Mouse (Mus musculus): ENCODE data around the gene Sorcs3. TPM values are rescaled to one million over a fixed set of nuclear protein-coding genes. Genes with fewer than 3 reads are reported as not detected.

The Sorcs3 gene
- polyA plus RNA-seq, 1 experiment from 2014 or later = 12.7 TPM

DNA sequence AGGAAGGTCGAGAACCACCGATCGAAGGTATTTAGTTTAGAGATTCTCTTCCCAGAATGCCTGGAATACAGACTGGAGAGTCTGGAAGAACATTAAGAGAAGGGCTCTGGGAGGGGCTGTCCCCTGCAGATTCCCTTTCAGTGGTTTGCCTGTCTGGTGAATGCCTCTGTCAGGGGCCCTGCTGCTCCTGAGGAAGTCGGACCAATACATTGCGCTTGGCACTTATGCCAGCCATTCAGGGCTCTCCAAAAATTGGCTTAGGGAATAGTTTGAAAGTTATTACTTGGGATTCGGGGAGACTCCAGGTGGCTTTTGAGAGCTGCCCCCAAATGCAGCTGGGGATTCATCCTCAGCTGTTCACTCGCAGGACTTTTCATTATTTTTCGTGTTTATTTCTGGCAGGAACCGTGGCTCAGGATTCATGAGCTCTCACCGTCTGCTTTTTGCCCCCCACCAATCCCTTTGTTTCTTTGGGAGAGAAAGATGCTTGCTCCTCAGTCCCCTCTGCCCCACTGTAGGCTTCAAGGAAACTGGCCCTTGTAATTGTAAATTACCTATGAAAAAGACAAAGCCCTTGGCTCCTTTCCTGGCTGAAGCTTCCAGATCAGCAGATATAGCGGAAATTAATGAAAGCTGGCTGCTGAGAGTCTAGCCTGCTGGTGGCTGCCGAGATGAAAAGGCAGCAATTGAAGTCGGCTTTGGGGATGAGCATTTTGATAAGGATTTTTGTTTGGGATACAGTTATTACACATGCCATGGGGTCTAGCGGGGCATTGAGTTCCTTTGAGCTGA, 94.8 kb downstream of the Sorcs3 start:
- Histone ChIP-seq H3K4me2 (peak overlapping the region; percentile 18), H3K9ac (no peak overlapping the region)
- 20% methylated on average over 14 of the region's 14 CpGs for WGBS

DNA sequence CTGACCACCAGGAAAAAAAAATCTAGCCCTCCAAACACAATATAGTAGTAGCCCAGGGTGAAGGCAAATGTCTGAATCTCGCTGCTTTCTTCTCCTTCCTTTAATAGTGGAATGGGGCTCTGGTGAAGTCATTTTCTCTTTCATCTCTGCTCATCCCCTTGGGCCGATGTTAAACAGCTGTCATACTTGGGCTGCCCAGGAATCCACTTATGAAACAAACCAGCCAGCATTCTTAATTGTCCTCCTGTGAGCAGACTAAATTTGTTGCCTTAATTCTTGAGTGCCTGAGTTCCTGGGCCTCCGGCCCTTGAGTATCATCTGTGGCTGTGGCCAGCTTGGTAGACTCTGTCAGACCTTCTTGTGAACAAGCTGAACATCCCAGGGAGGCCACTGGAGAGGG, 95.5 kb downstream of the Sorcs3 start:
- Histone ChIP-seq H3K4me1 (replicated peaks) (peaks cover 17% of the 10 kb centered on the region), H3K4me3 (no peak overlapping the region), H3K27me3 (no peaks in the 10 kb centered on the region), H3K9me3 (no peaks in the 10 kb centered on the region), H3K27ac (replicated peaks) (peak overlapping the region; percentile 64), H3K9ac (no peak overlapping the region), H3K36me3 (no peaks in the 10 kb centered on the region), H3K4me2 (0 out of 2 replicates have a peak overlapping the region, but pooled peaks have one; percentile 18)
- no peak for ATAC-seq (ENCODE audit: low read depth)
- WGBS = 22% methylated on average over 3 of the region's 3 CpGs

More for the DNA sequence above, 94.8 kb downstream of the Sorcs3 start:
- no peak overlapping the region for H3K4me3 ChIP-seq
- no peaks in the 10 kb centered on the region for H3K27me3 ChIP-seq
- H3K4me1 ChIP-seq (replicated peaks) = peaks cover 17% of the 10 kb centered on the region
- ATAC-seq (ENCODE audit: low read depth) = peak; percentile 82; the same call in 1 of the 2 replicates
- no peaks in the 10 kb centered on the region for H3K9me3 ChIP-seq
- H3K36me3 ChIP-seq = no peaks in the 10 kb centered on the region
- H3K27ac ChIP-seq (replicated peaks) = peak overlapping the region; percentile 64

DNA sequence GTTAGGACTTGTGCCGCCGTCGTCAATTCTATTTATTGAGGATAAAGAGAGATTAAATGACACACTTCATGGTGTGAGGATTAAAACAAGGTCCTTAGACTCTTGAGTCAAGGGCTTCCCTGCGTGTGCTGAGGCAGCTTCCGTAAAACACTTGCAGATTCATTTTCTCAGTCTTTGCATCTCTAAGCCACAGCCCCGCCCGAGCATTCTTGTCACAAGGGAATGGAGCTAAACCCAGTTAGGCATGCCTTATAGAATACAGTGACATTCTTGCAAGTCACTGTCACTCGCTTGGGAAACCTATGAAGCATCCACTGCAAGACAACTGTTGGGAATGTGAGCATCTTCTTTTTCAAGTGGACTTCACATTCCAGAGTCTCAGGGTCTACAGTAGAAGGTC, 102.5 kb downstream of the Sorcs3 start:
- H3K4me3 ChIP-seq = no peak overlapping the region
- peaks cover 15% of the 10 kb centered on the region; the same call in 1 of the 2 replicates for H3K4me1 ChIP-seq (replicated peaks)
- no peaks in the 10 kb centered on the region for H3K9me3 ChIP-seq
- no peak overlapping the region for H3K27ac ChIP-seq (replicated peaks)
- no peak for ATAC-seq (ENCODE audit: low read depth)
- no peaks in the 10 kb centered on the region; the same call in 1 of the 2 replicates for H3K27me3 ChIP-seq
- no peak overlapping the region for H3K9ac ChIP-seq
- H3K36me3 ChIP-seq = no peaks in the 10 kb centered on the region
- 89% methylated on average over 8 of the region's 8 CpGs for WGBS
- H3K4me2 ChIP-seq = no peak overlapping the region

DNA sequence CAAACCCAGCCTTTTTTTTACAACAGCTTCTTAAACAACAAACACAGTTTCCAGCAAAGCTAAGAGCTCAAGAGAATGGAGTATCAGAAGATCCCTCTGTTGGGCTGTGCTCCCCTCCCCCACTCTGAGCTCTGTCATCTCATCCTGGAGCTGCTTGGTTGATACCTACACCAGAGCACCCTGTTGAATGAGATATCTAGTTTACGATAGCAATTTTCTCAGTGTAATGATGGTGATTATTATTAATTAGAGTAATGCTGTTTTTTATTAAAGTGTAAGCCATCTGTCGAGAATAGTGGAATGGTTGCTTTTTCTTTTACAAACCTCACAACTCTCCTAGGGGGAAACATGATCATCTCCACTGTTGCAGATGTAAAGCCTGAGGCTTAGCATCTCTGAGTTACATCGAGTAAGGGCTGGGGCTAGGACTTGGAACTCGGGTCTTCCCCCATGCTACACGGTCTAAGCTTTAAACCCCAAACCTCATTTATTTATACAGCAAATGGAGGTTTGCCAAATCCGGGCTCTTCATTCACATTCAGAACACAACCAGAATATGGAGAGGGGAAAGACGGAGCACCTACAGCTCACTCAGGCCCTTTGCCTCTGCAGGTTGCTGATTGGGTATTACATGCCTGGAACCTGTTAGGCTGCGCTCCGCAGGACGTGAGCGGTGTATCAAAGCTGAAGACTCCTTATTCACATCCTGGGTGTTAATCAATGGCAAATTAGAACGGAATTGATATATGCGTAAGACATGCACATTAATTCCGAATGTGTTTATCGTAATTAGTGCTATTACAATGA, 103.9 kb downstream of the Sorcs3 start:
- Histone ChIP-seq H3K4me2 (no peak overlapping the region), H3K9me3 (no peaks in the 10 kb centered on the region), H3K9ac (no peak overlapping the region), H3K36me3 (no peaks in the 10 kb centered on the region), H3K27ac (replicated peaks) (no peak overlapping the region), H3K27me3 (no peaks in the 10 kb centered on the region; the same call in 1 of the 2 replicates), H3K4me3 (no peak overlapping the region), H3K4me1 (replicated peaks) (peaks cover 15% of the 10 kb centered on the region; the same call in 1 of the 2 replicates)
- peak; percentile 61; the same call in 1 of the 2 replicates for ATAC-seq (ENCODE audit: low read depth)
- 60% methylated on average over 15 of the region's 15 CpGs for WGBS

DNA sequence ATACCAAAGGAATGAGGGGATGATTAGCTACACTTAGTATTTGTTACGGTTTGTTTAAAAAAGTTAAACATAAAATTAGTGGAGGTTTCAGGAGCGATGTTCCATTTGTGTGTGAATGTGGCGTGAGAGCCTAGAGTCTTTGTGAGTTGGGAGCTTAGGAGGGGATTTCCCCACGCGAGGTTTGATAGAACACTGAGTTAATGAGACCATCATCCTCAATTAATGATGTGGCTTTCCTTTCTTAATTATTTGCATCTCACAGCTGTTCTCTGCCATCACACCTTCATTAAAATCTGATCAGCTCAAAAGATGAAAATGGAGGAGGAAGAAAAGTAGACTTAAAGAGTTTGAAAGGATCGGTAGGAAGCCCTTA, 104.5 kb downstream of the Sorcs3 start:
- Histone ChIP-seq H3K36me3 (no peaks in the 10 kb centered on the region), H3K27ac (replicated peaks) (no peak overlapping the region), H3K4me1 (replicated peaks) (peaks cover 15% of the 10 kb centered on the region; the same call in 1 of the 2 replicates), H3K4me3 (no peak overlapping the region), H3K9ac (no peak overlapping the region), H3K9me3 (no peaks in the 10 kb centered on the region), H3K4me2 (no peak overlapping the region), H3K27me3 (no peaks in the 10 kb centered on the region; the same call in 1 of the 2 replicates)
- no peak for ATAC-seq (ENCODE audit: low read depth)
- 60% methylated on average over 6 of the region's 6 CpGs for WGBS

DNA sequence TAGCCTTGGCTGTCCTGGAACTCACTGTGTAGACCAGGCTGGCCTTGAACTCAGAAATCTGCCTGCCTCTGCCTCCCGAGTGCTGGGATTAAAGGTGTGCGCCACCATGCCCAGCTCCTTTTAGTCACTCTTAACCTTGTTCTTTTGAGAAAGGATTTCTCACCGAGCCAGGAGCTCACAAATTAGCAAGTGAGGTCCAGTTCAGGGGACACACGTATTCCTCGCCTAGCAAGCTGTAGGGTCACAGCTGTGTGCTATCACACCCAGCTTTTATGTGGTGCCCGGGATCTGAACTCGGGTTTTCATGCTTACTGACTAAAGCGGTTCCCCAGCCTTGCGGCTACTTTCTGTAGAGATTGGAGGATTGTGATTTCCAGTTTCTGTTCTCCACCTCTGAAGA, 108.0 kb downstream of the Sorcs3 start:
- Histone ChIP-seq H3K4me1 (replicated peaks) (peaks cover 15% of the 10 kb centered on the region; the same call in 1 of the 2 replicates), H3K4me2 (no peak overlapping the region), H3K27me3 (no peaks in the 10 kb centered on the region), H3K27ac (replicated peaks) (no peak overlapping the region), H3K36me3 (no peaks in the 10 kb centered on the region), H3K4me3 (no peak overlapping the region), H3K9ac (no peak overlapping the region), H3K9me3 (no peaks in the 10 kb centered on the region)
- ATAC-seq (ENCODE audit: low read depth) = no peak
- WGBS = 95% methylated on average over 9 of the region's 9 CpGs

DNA sequence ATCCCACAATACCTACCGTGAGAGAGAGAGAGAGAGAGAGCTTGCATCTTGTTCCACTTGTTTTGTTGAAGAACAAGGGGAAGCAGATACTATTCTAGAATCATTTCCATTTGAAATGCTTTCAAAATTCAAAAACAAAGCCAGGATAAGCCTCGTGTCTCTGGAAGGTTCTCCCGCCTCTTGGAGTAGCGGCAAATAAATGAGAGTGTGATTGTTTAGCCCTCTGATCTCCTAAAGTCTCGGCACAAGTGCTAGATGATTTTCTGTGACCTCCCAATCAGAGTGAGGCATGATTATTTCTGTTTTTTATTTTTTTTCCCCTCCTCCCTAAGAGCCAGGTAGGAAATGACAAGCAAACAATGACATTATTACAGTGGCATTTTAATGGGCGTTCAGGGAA, 121.3 kb downstream of the Sorcs3 start:
- H3K4me3 ChIP-seq = no peak overlapping the region
- H3K36me3 ChIP-seq = no peaks in the 10 kb centered on the region
- H3K9ac ChIP-seq = no peak overlapping the region
- no peak overlapping the region for H3K27ac ChIP-seq (replicated peaks)
- no peak for ATAC-seq (ENCODE audit: low read depth)
- H3K27me3 ChIP-seq = no peaks in the 10 kb centered on the region
- H3K4me1 ChIP-seq (replicated peaks) = peaks cover 11% of the 10 kb centered on the region
- no peaks in the 10 kb centered on the region for H3K9me3 ChIP-seq
- WGBS = 40% methylated on average over 6 of the region's 6 CpGs
- no peak overlapping the region for H3K4me2 ChIP-seq

DNA sequence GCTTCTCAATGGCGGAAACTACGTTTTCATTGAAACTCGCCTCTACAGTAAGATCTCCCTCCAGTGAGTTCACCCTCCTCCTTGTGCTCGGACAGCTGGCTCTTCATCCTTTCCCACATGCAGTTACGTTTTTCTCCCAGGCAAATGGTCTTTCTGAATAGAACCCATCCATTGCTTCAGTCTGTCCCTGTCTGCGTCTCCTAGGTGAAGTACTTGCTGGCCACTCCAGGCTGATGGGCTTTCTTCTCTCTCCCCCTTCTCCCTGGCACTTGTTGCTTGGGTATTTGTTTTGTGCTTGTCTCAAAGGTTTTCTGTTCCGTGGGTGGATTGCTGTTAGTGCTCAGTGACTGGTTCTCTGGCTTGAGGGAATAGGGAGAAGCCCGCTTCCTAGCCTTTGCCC, 122.3 kb downstream of the Sorcs3 start:
- Histone ChIP-seq H3K9ac (no peak overlapping the region), H3K4me3 (no peak overlapping the region), H3K4me2 (no peak overlapping the region), H3K27me3 (no peaks in the 10 kb centered on the region), H3K9me3 (no peaks in the 10 kb centered on the region), H3K36me3 (no peaks in the 10 kb centered on the region), H3K4me1 (replicated peaks) (peaks cover 11% of the 10 kb centered on the region), H3K27ac (replicated peaks) (no peak overlapping the region)
- peak; percentile 43; the same call in 1 of the 2 replicates for ATAC-seq (ENCODE audit: low read depth)
- WGBS = 64% methylated on average over 8 of the region's 8 CpGs

DNA sequence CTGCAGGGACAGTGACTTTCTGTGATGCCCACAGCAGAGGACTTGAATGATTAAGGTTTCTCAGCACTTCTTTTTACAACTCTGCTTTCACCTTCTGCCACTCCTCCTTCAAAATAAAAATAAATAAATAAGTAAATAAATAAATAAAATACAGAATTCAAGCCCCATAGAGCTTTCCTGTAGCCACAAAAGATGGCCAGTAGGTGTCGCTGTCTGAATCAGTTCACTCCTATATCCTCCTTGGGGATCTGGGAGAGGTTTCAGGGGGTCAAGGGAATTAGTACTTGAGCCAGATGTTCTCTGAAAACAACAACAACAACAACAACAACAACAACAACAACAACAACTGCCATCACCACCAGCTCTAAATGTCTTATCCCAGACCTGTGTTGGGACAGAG, 125.8 kb downstream of the Sorcs3 start:
- 20% methylated on average over 1 of the region's 1 CpGs for WGBS
- ATAC-seq (ENCODE audit: low read depth) = no peak

DNA sequence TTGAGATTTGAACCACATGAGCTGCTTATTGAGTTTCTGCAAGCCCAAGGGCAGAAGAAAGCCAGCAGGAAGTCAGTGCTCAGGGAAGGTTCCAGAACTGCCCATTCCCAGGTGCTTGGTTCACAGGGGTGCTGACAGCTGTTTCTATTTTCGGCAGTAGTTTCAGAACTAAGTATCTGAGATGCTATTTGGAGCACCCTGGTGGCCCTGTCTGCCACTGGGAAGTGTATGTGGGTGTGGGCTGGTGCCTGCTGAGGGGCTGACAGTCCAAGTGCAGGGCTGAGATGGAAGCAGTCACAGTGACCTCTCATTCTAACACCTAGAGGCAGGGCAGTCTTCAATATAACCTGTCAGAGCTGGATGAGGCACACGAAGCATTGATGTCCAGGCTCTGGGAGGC, 127.3 kb downstream of the Sorcs3 start:
- peaks cover 3% of the 10 kb centered on the region; the same call in 1 of the 2 replicates for H3K27me3 ChIP-seq
- WGBS = 76% methylated on average over 2 of the region's 2 CpGs
- H3K9ac ChIP-seq = no peak overlapping the region
- H3K4me3 ChIP-seq = no peak overlapping the region
- no peaks in the 10 kb centered on the region for H3K9me3 ChIP-seq
- H3K36me3 ChIP-seq = no peaks in the 10 kb centered on the region
- H3K4me1 ChIP-seq (replicated peaks) = peaks cover 12% of the 10 kb centered on the region; the same call in 1 of the 2 replicates
- no peak overlapping the region for H3K27ac ChIP-seq (replicated peaks)
- H3K4me2 ChIP-seq = no peak overlapping the region
- no peak for ATAC-seq (ENCODE audit: low read depth)

More for the DNA sequence above, 125.8 kb downstream of the Sorcs3 start:
- Histone ChIP-seq H3K27ac (replicated peaks) (no peak overlapping the region), H3K4me1 (replicated peaks) (peaks cover 14% of the 10 kb centered on the region), H3K27me3 (peaks cover 3% of the 10 kb centered on the region; the same call in 1 of the 2 replicates), H3K4me2 (no peak overlapping the region), H3K36me3 (no peaks in the 10 kb centered on the region), H3K9ac (no peak overlapping the region), H3K4me3 (no peak overlapping the region), H3K9me3 (no peaks in the 10 kb centered on the region)

DNA sequence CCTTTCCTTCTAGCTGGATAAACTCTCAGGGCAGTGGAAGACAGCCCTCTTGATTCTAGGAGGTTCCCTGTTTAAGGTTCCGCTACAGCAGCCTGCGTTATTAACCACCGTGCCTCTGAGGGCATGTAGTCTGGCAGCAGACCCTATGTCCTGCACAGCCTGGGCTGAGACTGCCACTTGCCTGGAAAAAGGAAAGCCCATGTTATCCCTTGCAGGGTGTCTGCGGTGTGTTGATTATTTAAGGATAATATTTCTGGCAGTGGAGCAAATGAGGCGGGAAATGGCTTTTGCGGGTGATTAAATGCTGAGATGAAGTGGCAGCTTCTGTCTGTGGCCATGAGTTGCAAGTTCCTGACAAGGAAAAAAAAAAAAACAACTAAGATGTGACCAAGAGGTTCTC, 131.6 kb downstream of the Sorcs3 start:
- H3K9ac ChIP-seq = no peak overlapping the region
- WGBS = 62% methylated on average over 6 of the region's 6 CpGs
- H3K4me1 ChIP-seq (replicated peaks) = peaks cover 12% of the 10 kb centered on the region; the same call in 1 of the 2 replicates
- no peaks in the 10 kb centered on the region for H3K9me3 ChIP-seq
- no peak overlapping the region for H3K4me3 ChIP-seq
- peaks cover 3% of the 10 kb centered on the region; the same call in 1 of the 2 replicates for H3K27me3 ChIP-seq
- no peak for ATAC-seq (ENCODE audit: low read depth)
- H3K4me2 ChIP-seq = no peak overlapping the region
- no peak overlapping the region for H3K27ac ChIP-seq (replicated peaks)
- no peaks in the 10 kb centered on the region for H3K36me3 ChIP-seq

DNA sequence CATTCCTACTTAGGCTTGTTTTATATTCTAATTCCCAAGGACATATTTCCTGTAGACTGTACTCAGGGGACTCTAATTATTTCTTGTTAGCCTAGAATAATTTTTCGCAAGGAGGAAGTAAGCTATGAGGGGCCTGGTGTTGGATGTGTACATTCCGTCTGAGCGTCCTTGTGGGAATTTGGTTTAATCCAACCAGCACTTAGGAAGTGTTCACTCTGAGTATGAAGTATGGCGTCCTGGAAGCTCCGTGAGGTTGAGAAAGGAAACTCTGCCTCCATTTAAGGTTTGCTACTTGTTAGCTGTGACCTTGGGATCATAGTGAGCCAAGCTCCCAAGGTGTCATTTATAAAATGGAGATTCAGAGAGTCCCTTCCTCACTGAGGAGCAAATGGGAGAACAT, 132.3 kb downstream of the Sorcs3 start:
- no peak overlapping the region for H3K4me3 ChIP-seq
- peaks cover 3% of the 10 kb centered on the region; the same call in 1 of the 2 replicates for H3K27me3 ChIP-seq
- WGBS = 78% methylated on average over 5 of the region's 5 CpGs
- H3K9me3 ChIP-seq = no peaks in the 10 kb centered on the region
- no peak overlapping the region for H3K4me2 ChIP-seq
- no peaks in the 10 kb centered on the region for H3K36me3 ChIP-seq
- H3K4me1 ChIP-seq (replicated peaks) = peaks cover 12% of the 10 kb centered on the region; the same call in 1 of the 2 replicates
- no peak overlapping the region for H3K27ac ChIP-seq (replicated peaks)
- ATAC-seq (ENCODE audit: low read depth) = no peak
- H3K9ac ChIP-seq = no peak overlapping the region

Data from neural tube, embryonic 13.5 days (tissue).